Mouse (Mus musculus) olfactory bulb, adult 2 months (tissue): ENCODE measurements around the gene Lrrc8b.

Experiments
- CTCF ChIP-seq: fragments of 200-500 bp; IDR thresholded peaks from 2 replicates; pipeline ENCODE4 v1.5.1; 2012; ENCODE audit warnings: low read depth, mild to moderate bottlenecking, low read length, moderate library complexity; ENCODE audit not compliant: insufficient read depth
- POLR2A ChIP-seq: fragments of 200-500 bp; IDR thresholded peaks from 2 replicates; pipeline ENCODE4 v1.6.1; 2012; ENCODE audit warnings: mild to moderate bottlenecking, low read depth, low read length, moderate library complexity; ENCODE audit not compliant: insufficient read depth

GRCm38 (mm10) chr5:105398966-105399365 lies 16.6 kb upstream of the Lrrc8b start:
- TF ChIP-seq CTCF (no peak), POLR2A (no peak)
